Mouse (Mus musculus) hindbrain, embryonic 15.5 days (tissue): ENCODE measurements at regions not wholly inside any gene's neighbourhood (a gene's known extent, or its start where the extent isn't known, plus 50 kb on each side); places are given as distances from the start of the nearest gene placed in this dataset.

Experiments used
- ATAC-seq: fragments of 200-750 bp; cut with Nextera tagmentation; 2 replicates; pipeline ENCODE4 v1.8.0; 2017; ENCODE audit warnings: low read depth, moderate number of reproducible peaks, moderate TSS enrichment; ENCODE audit not compliant: low FRiP score
- H3K27ac ChIP-seq: fragments of 300-500 bp; sonication (generic); replicated peaks from 2 replicates; pipeline ENCODE4 v1.5.1; 2015; ENCODE audit warnings: mild to moderate bottlenecking, inconsistent platforms
- H3K27me3 ChIP-seq: fragments of 300-500 bp; sonication (generic); 2 replicates; pipeline ENCODE4 v1.6.1; 2015; ENCODE audit warnings: control low read depth, inconsistent platforms
- H3K36me3 ChIP-seq: fragments of 300-500 bp; sonication (generic); 2 replicates; pipeline ENCODE4 v1.6.1; 2015; ENCODE audit warnings: control low read depth, inconsistent platforms
- H3K4me1 ChIP-seq: fragments of 300-500 bp; sonication (generic); replicated peaks from 2 replicates; pipeline ENCODE4 v1.6.1; 2015; ENCODE audit warnings: control low read depth, inconsistent platforms
- H3K4me2 ChIP-seq: fragments of 300-500 bp; sonication (generic); 2 replicates; pipeline ENCODE4 v1.6.1; 2015; ENCODE audit warnings: moderate library complexity, mild to moderate bottlenecking, inconsistent platforms
- H3K4me3 ChIP-seq: fragments of 300-500 bp; sonication (generic); 2 replicates; pipeline ENCODE4 v1.5.1; 2015; ENCODE audit warnings: mild to moderate bottlenecking, inconsistent platforms
- H3K9ac ChIP-seq: fragments of 300-500 bp; sonication (generic); 2 replicates; pipeline ENCODE4 v1.6.1; 2015; ENCODE audit warnings: inconsistent platforms
- H3K9me3 ChIP-seq: fragments of 300-500 bp; sonication (generic); 2 replicates; pipeline ENCODE4 v1.6.1; 2016; ENCODE audit warnings: control low read depth, inconsistent platforms
- WGBS: fragments of 180-500 bp; shearing (Covaris S2); methylation state at CpG from one replicate; pipeline ENCODE4 v1.1.7; 2015; 5-methylcytosine and 5-hydroxymethylcytosine counted together

DNA sequence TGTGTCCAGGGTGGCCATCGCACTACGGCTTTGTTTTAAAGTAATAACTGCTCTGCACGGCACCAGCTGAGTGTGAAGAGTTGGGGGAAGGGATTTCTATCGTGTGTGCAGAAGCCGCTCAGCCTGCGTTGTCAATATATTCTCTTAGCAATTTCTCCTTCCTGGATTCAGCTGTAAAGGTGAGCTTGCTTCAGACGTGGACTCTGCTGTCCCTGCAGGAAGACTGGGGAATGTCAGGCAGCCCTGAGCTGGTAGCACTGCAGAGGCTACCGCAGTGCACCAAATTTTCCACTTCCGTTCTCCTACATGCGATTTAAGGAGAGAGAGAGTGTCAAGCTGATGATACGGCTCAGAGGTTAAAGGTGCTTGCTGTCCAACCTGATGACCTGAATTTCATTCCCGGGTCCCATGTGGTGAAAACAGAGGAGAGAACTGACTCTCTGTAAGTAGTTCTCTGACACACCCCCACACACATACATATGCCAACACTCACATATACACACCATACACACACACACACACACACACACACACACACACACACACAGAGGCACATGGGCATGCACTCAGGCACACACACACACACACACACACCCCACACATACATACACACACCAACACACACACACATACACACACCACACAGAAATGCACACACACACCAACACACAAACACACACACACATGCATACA is 59.9 kb upstream of the Prelid3b start:
- Histone ChIP-seq H3K4me2 (no peak overlapping the region), H3K9me3 (no peaks in the 10 kb centered on the region), H3K9ac (no peak overlapping the region), H3K36me3 (no peaks in the 10 kb centered on the region), H3K27ac (0 out of 2 replicates have a peak overlapping the region, but pooled peaks have one; percentile 7), H3K4me1 (no peaks in the 10 kb centered on the region), H3K27me3 (no peaks in the 10 kb centered on the region), H3K4me3 (no peak overlapping the region)
- ATAC-seq, result peak; percentile 92
- WGBS, result 54% methylated on average over 12 of the region's 12 CpGs

DNA sequence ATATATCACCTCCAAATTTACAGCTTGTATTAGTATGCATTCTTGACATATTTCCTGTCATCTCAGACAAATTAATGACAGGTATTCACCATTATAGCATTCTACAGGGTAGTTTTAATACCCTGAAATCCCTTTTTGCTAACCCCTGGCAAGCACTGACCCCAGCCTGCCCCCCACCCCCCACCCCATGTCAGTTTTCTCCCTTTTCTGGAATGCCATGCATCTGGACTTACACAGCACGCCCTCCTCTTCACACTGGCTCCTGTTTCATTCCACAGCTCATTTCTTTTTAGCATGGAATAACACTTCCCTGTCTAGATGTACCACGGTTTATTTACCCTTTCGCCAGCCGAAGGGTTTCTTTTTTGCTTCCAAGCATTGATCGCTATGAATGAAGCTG is 67.8 kb upstream of the Prelid3b start:
- ATAC-seq, result no peak
- Histone ChIP-seq H3K4me1 (no peaks in the 10 kb centered on the region), H3K27ac (no peak overlapping the region), H3K27me3 (no peaks in the 10 kb centered on the region), H3K9ac (no peak overlapping the region), H3K4me2 (no peak overlapping the region), H3K36me3 (no peaks in the 10 kb centered on the region), H3K9me3 (0 out of 2 replicates have a peak, but pooled peaks cover 6% of the 10 kb centered on the region), H3K4me3 (no peak overlapping the region)
- 82% methylated on average over 5 of the region's 5 CpGs for WGBS

DNA sequence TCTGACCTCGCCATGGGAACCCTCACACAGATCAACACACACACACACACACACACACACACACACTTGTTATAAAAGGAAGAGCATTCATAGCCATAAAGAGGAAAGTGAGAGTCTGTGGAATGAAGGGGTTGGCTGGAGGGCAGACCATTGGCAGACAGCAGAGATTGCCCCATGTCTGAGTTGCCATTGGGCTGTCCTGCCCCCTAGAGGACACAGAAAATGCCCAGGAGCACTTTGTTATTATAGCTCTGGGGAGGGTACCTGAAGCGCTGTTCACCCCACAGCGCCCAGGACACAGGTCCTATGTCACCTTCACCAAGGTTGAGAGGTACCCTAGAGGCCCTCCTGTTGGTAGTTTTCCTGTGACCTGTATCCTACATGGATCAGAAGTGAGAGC is 74.3 kb upstream of the Prelid3b start:
- Histone ChIP-seq H3K9me3 (0 out of 2 replicates have a peak, but pooled peaks cover 3% of the 10 kb centered on the region), H3K4me2 (no peak overlapping the region), H3K4me3 (no peak overlapping the region), H3K27me3 (no peaks in the 10 kb centered on the region), H3K4me1 (no peaks in the 10 kb centered on the region), H3K27ac (no peak overlapping the region), H3K9ac (no peak overlapping the region), H3K36me3 (no peaks in the 10 kb centered on the region)
- no peak for ATAC-seq
- 76% methylated on average over 3 of the region's 3 CpGs for WGBS

DNA sequence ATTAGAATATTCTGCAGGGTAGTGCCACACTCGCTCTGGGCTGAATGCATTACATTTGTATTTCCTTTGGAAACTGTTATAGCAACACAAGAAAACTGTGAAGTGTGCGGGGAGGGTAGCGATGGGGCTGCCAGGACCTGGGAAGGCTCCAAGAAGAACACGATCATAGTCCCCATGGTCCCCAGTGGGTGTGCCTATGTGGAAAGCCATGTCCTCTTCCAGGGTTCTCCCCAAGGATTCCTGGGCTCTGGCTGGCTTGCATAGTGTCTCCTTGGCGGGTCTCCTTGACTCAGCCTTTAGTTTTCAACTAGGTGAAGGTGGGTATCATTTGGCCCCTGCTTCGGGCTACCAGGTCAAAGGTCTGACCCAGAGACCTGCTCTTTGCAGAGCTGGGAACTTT is 74.8 kb upstream of the Prelid3b start:
- H3K4me1 ChIP-seq, result no peaks in the 10 kb centered on the region
- no peaks in the 10 kb centered on the region for H3K36me3 ChIP-seq
- H3K9ac ChIP-seq, result no peak overlapping the region
- no peaks in the 10 kb centered on the region for H3K9me3 ChIP-seq
- H3K4me2 ChIP-seq, result no peak overlapping the region
- no peak for ATAC-seq
- no peak overlapping the region for H3K27ac ChIP-seq
- WGBS, result 91% methylated on average over 6 of the region's 6 CpGs
- no peak overlapping the region for H3K4me3 ChIP-seq
- H3K27me3 ChIP-seq, result no peaks in the 10 kb centered on the region

DNA sequence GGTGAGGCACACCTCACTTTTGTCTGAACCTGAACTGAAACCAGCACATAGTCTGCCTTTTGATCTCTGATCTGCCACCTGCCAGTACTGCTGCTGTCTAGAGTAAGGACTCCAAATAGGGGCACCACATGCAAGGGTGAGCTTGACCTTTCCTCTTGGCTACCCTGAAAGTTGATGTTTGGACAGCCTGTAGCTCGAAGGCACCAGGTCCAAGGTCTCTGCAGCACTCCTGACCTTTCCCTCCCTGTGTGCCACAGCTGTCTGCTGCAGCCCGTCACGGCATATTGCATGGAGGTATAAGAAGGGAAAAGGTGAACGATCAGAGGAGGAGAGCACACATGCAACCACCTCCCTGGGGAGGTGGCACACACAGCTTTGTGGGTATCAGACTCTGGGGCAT is 75.9 kb upstream of the Prelid3b start:
- no peak for ATAC-seq
- 77% methylated on average over 4 of the region's 4 CpGs for WGBS
- Histone ChIP-seq H3K27me3 (no peaks in the 10 kb centered on the region), H3K4me1 (no peaks in the 10 kb centered on the region), H3K4me3 (no peak overlapping the region), H3K27ac (no peak overlapping the region), H3K36me3 (no peaks in the 10 kb centered on the region), H3K4me2 (no peak overlapping the region), H3K9ac (no peak overlapping the region), H3K9me3 (no peaks in the 10 kb centered on the region)

GRCm38 (mm10) chr2:174555778-174556177 is 82.9 kb upstream of the Prelid3b start:
- 95% methylated on average over 11 of the region's 11 CpGs for WGBS
- Histone ChIP-seq H3K27ac (no peak overlapping the region), H3K27me3 (no peaks in the 10 kb centered on the region), H3K9me3 (no peaks in the 10 kb centered on the region), H3K4me2 (no peak overlapping the region), H3K4me1 (no peaks in the 10 kb centered on the region), H3K36me3 (no peaks in the 10 kb centered on the region), H3K4me3 (no peak overlapping the region), H3K9ac (no peak overlapping the region)
- no peak for ATAC-seq

DNA sequence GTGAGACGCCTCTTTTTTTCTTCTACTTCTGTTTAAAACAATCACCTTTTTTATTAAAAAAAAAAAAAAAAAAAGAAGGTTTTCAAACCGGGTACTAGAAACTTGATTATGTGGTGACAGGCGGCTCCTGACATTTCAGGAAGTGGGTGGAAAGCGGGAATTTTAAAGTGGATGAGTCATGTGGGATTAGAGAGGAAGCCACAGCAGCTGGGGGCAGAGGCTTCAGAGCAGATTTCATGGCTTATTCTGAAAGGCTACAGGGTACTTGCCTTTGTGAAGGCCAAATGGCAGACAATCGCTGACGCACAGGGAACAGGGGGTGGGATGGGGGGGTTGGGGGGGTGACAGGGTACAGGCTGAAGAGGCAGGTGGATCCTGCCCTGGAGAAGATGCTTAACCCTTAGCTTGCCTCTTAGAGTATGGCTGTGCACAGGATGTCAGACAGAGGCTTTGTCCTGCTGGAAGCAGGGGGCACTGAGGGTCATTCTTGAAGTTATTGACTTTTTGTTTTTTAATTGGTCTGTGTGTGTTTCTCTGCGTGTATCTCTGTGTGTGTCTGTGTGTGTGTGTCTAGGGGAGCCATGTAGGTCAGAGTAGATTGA is 81.4 kb upstream of the Zfp831 start:
- H3K4me2 ChIP-seq, result no peak overlapping the region
- no peak for ATAC-seq
- H3K4me1 ChIP-seq, result peaks cover 18% of the 10 kb centered on the region
- H3K9me3 ChIP-seq, result no peaks in the 10 kb centered on the region
- no peak overlapping the region for H3K9ac ChIP-seq
- H3K27ac ChIP-seq, result no peak overlapping the region
- H3K27me3 ChIP-seq, result no peaks in the 10 kb centered on the region
- H3K4me3 ChIP-seq, result no peak overlapping the region
- H3K36me3 ChIP-seq, result no peaks in the 10 kb centered on the region
- WGBS, result 25% methylated on average over 7 of the region's 7 CpGs

GRCm38 (mm10) chr2:174563917-174564316 is 79.4 kb upstream of the Zfp831 start:
- WGBS, result 84% methylated on average over 3 of the region's 3 CpGs
- Histone ChIP-seq H3K27me3 (no peaks in the 10 kb centered on the region), H3K36me3 (no peaks in the 10 kb centered on the region), H3K27ac (no peak overlapping the region), H3K4me1 (peaks cover 18% of the 10 kb centered on the region), H3K4me3 (no peak overlapping the region), H3K4me2 (no peak overlapping the region), H3K9me3 (no peaks in the 10 kb centered on the region), H3K9ac (no peak overlapping the region)
- ATAC-seq, result no peak

DNA sequence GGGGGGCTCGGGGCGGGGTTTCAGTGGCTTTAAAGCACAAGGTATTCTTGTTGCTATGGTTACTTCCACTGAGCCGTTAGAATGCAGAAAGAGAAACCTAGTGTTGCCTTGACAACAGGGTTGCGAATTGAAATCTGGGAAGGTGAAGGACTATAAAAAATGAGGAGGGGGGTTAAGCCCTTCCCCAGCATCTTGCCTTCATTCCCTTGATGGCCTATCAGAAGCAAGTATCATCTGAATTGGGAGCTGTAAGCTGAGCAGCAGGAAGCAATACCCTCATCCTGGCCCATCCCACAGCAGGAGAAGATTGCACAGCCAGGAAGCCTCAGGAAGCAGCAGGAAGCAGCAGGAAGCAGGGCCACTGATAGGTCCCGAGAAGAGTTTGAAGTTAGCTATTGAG is 78.5 kb upstream of the Zfp831 start:
- no peaks in the 10 kb centered on the region for H3K9me3 ChIP-seq
- H3K4me3 ChIP-seq, result no peak overlapping the region
- no peaks in the 10 kb centered on the region for H3K27me3 ChIP-seq
- WGBS, result 16% methylated on average over 5 of the region's 5 CpGs
- H3K4me2 ChIP-seq, result no peak overlapping the region
- H3K36me3 ChIP-seq, result no peaks in the 10 kb centered on the region
- H3K9ac ChIP-seq, result no peak overlapping the region
- H3K27ac ChIP-seq, result peak overlapping the region; percentile 47
- ATAC-seq, result peak; percentile 85
- peaks cover 18% of the 10 kb centered on the region for H3K4me1 ChIP-seq

DNA sequence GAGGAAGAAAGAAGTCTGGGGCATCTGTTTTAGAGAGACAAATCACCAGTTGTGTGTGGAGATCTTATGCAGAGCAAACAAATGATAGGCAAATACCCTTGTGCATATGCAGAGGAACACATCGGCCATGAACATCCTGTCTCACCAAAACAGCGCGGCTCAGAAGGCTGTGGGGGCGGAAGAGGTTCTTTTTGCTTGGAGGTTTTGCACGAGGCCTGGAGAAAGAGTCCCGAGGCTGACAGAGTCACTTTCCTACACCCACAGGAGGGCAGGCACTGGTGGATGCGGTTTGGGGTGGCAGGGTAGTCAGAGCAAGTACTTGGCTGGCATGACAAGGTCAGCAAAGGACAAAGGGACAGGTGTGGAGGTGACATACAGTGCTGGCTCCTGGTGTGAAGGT is 77.4 kb upstream of the Zfp831 start:
- no peaks in the 10 kb centered on the region for H3K27me3 ChIP-seq
- no peak overlapping the region for H3K4me2 ChIP-seq
- no peak overlapping the region for H3K9ac ChIP-seq
- no peak for ATAC-seq
- H3K4me1 ChIP-seq, result peaks cover 18% of the 10 kb centered on the region
- H3K27ac ChIP-seq, result 0 out of 2 replicates have a peak overlapping the region, but pooled peaks have one; percentile 47
- H3K4me3 ChIP-seq, result no peak overlapping the region
- WGBS, result 77% methylated on average over 7 of the region's 7 CpGs
- H3K9me3 ChIP-seq, result no peaks in the 10 kb centered on the region
- no peaks in the 10 kb centered on the region for H3K36me3 ChIP-seq

DNA sequence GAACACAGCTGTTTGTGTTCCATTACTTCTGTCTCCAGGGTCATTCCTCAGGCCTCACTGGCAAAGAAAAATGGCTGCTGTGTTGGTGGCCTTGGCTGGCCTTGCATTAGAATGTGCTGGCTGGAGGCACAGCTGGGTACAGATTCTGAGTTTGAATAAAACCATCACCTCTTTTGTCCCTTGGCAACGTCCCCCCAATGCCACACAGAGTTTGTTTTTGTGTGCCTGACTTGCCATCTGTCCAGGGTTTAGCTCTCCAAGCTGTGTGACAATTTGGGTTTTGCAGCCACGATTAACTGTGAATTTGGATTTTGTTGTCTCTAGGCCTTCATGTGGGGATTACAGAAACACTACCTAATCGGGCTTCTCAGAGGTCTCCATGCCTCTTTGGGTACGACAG is 76.6 kb upstream of the Zfp831 start:
- no peak overlapping the region for H3K4me2 ChIP-seq
- no peak overlapping the region for H3K9ac ChIP-seq
- ATAC-seq, result no peak
- 50% methylated on average over 4 of the region's 4 CpGs for WGBS
- no peak overlapping the region for H3K27ac ChIP-seq
- H3K36me3 ChIP-seq, result no peaks in the 10 kb centered on the region
- no peaks in the 10 kb centered on the region for H3K9me3 ChIP-seq
- no peak overlapping the region for H3K4me3 ChIP-seq
- H3K4me1 ChIP-seq, result peaks cover 18% of the 10 kb centered on the region
- H3K27me3 ChIP-seq, result no peaks in the 10 kb centered on the region

GRCm38 (mm10) chr2:174574804-174575507 is 68.4 kb upstream of the Zfp831 start:
- Histone ChIP-seq H3K4me2 (no peak overlapping the region), H3K36me3 (no peaks in the 10 kb centered on the region), H3K9me3 (no peaks in the 10 kb centered on the region), H3K27ac (no peak overlapping the region), H3K4me1 (no peaks in the 10 kb centered on the region), H3K4me3 (no peak overlapping the region), H3K27me3 (no peaks in the 10 kb centered on the region), H3K9ac (no peak overlapping the region)
- WGBS, result 79% methylated on average over 7 of the region's 7 CpGs
- ATAC-seq, result no peak
